In the genomic region with DNA sequence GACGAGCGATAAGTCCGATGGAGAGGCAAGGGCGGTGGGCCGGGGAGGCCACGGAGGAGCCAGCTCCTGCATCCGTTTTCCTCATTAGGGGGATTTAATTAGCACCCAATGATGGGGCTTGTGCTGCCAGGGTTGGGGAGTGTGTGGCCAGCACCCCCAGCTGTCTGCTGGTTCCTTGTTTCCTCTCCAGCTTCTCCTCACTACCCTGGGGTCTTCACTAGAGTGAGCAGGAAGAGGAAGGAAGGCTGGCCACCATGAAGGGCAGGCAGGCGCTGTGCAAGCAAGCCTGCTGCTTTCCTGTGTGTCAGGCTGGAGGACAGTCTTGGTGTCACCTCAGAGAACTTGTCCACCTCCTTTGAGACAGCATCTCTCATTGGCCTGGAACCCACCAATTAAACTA, we compare ENCODE assay signal across 23 mouse cellular contexts. TPM values are rescaled to one million over a fixed set of nuclear protein-coding genes. Genes with fewer than 3 reads are reported as not detected.
A peak's percentile ranks its signal among the peaks of the same experiment; 100 is the strongest.
DNase-seq lines count a peak whose midpoint lies in the region; ATAC-seq and TF ChIP-seq lines count a peak whose summit lies in the region.
"Had no signal": no experiment of that assay in that cellular context is flagged by ENCODE, and none has a peak within 500 bp of the region (broad histone marks: within the 10 kb centered on the region; RNA-seq: fewer than 3 reads in every experiment).

No protein-coding gene starts in this region.

- no peak for TF ChIP-seq CTCF in layer of hippocampus, adult 2 months (conservative IDR thresholded peaks at IDR 0.05)

- peak; percentile 68 for ATAC-seq in forebrain, embryonic 13.5 days
- peak; percentile 38 for ATAC-seq in hindbrain, embryonic 16.5 days

- peaks cover 9% of the 10 kb centered on the region for H3K9me3 ChIP-seq in forebrain, embryonic 13.5 days (replicated peaks)
- peaks cover 2% of the 10 kb centered on the region; the same call in 1 of the 2 replicates for H3K9me3 ChIP-seq in hindbrain, embryonic 16.5 days (ENCODE audit: control insufficient read depth, low read length)
- H3K9me3 ChIP-seq: embryonic facial prominence, embryonic 15.5 days had no signal

- DNase-seq in layer of hippocampus, adult 2 months (ENCODE audit: low spot score in 2 of 2) = no peak
- no peak for DNase-seq in layer of hippocampus, adult 11-12 months (ENCODE audit: low spot score)
- peak; percentile 13 for DNase-seq in 416B (ENCODE audit: low read depth)
- no peak for DNase-seq in lung, postnatal 36 days
- DNase-seq in Muller cell, postnatal 12 days (ENCODE audit: inconsistent ontology term) = no peak
- DNase-seq in urinary bladder, postnatal 4 days (ENCODE audit: low spot score in 2 of 2) = no peak
- DNase-seq: B cell, adult 2 months; cerebellum, adult 2 months; gastrocnemius, postnatal 25 days; heart, postnatal 4 days; kidney, adult 11 months; kidney, postnatal 10 days; liver, embryonic 13.5 days had no signal

- H3K27ac ChIP-seq in layer of hippocampus, adult 2 months = peak overlapping the region; percentile 93
- peak overlapping the region; percentile 6; the same call in 1 of the 2 replicates for H3K27ac ChIP-seq in forebrain, embryonic 13.5 days
- H3K27ac ChIP-seq in hindbrain, embryonic 16.5 days (ENCODE audit: low read depth, low read length) = no peak overlapping the region
- H3K27ac ChIP-seq: embryonic facial prominence, embryonic 15.5 days; heart, embryonic 13.5 days; liver, embryonic 13.5 days had no signal

- no peaks in the 10 kb centered on the region for H3K27me3 ChIP-seq in forebrain, embryonic 13.5 days
- H3K27me3 ChIP-seq in hindbrain, embryonic 16.5 days (replicated peaks; ENCODE audit: control insufficient read depth, insufficient read depth, low read length) = no peaks in the 10 kb centered on the region; the same call in 1 of the 2 replicates
- H3K27me3 ChIP-seq: liver, embryonic 13.5 days had no signal

- peaks cover 28% of the 10 kb centered on the region for H3K4me1 ChIP-seq in forebrain, embryonic 13.5 days
- peaks cover 16% of the 10 kb centered on the region for H3K4me1 ChIP-seq in hindbrain, embryonic 16.5 days (ENCODE audit: control insufficient read depth, insufficient read depth, low read depth, low read length)
- H3K4me1 ChIP-seq: embryonic facial prominence, embryonic 15.5 days; heart, embryonic 13.5 days; liver, embryonic 13.5 days had no signal

- 16% methylated on average over 8 of the region's 8 CpGs for WGBS in forebrain, embryonic 13.5 days
- WGBS in hindbrain, embryonic 16.5 days = 25% methylated on average over 8 of the region's 8 CpGs

- H3K4me2 ChIP-seq in forebrain, embryonic 13.5 days = peak overlapping the region; percentile 17
- H3K4me2 ChIP-seq in hindbrain, embryonic 16.5 days (ENCODE audit: low read length) = no peak overlapping the region
- H3K4me2 ChIP-seq: embryonic facial prominence, embryonic 15.5 days; heart, embryonic 13.5 days; liver, embryonic 13.5 days had no signal

- H3K36me3 ChIP-seq in forebrain, embryonic 13.5 days (ENCODE audit: poor library complexity, severe bottlenecking) = no peaks in the 10 kb centered on the region
- H3K36me3 ChIP-seq in hindbrain, embryonic 16.5 days (ENCODE audit: control insufficient read depth, insufficient read depth, low read length) = no peaks in the 10 kb centered on the region
- H3K36me3 ChIP-seq: embryonic facial prominence, embryonic 15.5 days; heart, embryonic 13.5 days; liver, embryonic 13.5 days had no signal

- no peak overlapping the region for H3K4me3 ChIP-seq in layer of hippocampus, adult 2 months
- no peak overlapping the region for H3K4me3 ChIP-seq in forebrain, embryonic 13.5 days
- H3K4me3 ChIP-seq in hindbrain, embryonic 16.5 days (ENCODE audit: low read length) = no peak overlapping the region
- H3K4me3 ChIP-seq: embryonic facial prominence, embryonic 15.5 days; heart, embryonic 13.5 days; liver, embryonic 13.5 days; megakaryocyte, embryonic 14.5 days had no signal

- H3K9ac ChIP-seq in forebrain, embryonic 13.5 days = no peak overlapping the region
- H3K9ac ChIP-seq in hindbrain, embryonic 16.5 days (ENCODE audit: low read depth, low read length) = no peak overlapping the region
- H3K9ac ChIP-seq: embryonic facial prominence, embryonic 15.5 days; heart, embryonic 13.5 days; liver, embryonic 13.5 days had no signal

RNA-seq across cellular contexts. Expression of gene 4931429L15Rik, which starts 2.9 kb away (rescaled TPM):
- not detected for total RNA-seq in layer of hippocampus, adult 2 months (2021)
- polyA plus RNA-seq in forebrain, embryonic 13.5 days (2015; fragmentation: Nextera tagmentation; extraction: Ambion mirVana) = not detected in 2 replicates
- polyA plus RNA-seq in hindbrain, embryonic 16.5 days (2015; fragmentation: Nextera tagmentation; extraction: Ambion mirVana) = not detected in 2 replicates
- total RNA-seq: adrenal gland, adult 18-20 months; gastrocnemius, postnatal 25 days; heart, postnatal 4 days; layer of hippocampus, postnatal 14 days; left cerebral cortex, postnatal 25 days had no signal
- polyA plus RNA-seq: cerebellum, adult 2 months; embryonic facial prominence, embryonic 15.5 days; heart, embryonic 13.5 days; liver, embryonic 13.5 days; lung, embryonic 16.5 days had no signal

RNA-seq across cellular contexts. Expression of gene Bud13, which starts 34.1 kb away (rescaled TPM):
- total RNA-seq in layer of hippocampus, adult 2 months (2021) = 10 to 100 TPM; 13.5 to 14.4 TPM
- 19.0 and 21.9 TPM in 2 replicates for polyA plus RNA-seq in forebrain, embryonic 13.5 days (2015; fragmentation: Nextera tagmentation; extraction: Ambion mirVana)
- polyA plus RNA-seq in hindbrain, embryonic 16.5 days (2015; fragmentation: Nextera tagmentation; extraction: Ambion mirVana) = 15.1 and 17.1 TPM in 2 replicates

RNA-seq across cellular contexts. Expression of gene Zpr1, which starts 44.0 kb away (rescaled TPM):
- 10 to 100 TPM; 34.4 to 41.1 TPM for total RNA-seq in layer of hippocampus, adult 2 months (2021)
- polyA plus RNA-seq in forebrain, embryonic 13.5 days (2015; fragmentation: Nextera tagmentation; extraction: Ambion mirVana) = 60.7 and 65.2 TPM in 2 replicates
- 57.8 TPM in 2 replicates for polyA plus RNA-seq in hindbrain, embryonic 16.5 days (2015; fragmentation: Nextera tagmentation; extraction: Ambion mirVana)

RNA-seq across cellular contexts. Expression of gene Apoa5, which starts 48.5 kb away (rescaled TPM):
- total RNA-seq in layer of hippocampus, adult 2 months (2021) = not detected
- not detected in 2 replicates for polyA plus RNA-seq in forebrain, embryonic 13.5 days (2015; fragmentation: Nextera tagmentation; extraction: Ambion mirVana)
- polyA plus RNA-seq in hindbrain, embryonic 16.5 days (2015; fragmentation: Nextera tagmentation; extraction: Ambion mirVana) = not detected in 2 replicates
- total RNA-seq: gastrocnemius, postnatal 25 days; heart, postnatal 4 days; layer of hippocampus, postnatal 14 days; left cerebral cortex, postnatal 25 days had no signal
- polyA plus RNA-seq: cerebellum, adult 2 months; embryonic facial prominence, embryonic 15.5 days; frontal cortex, adult 2 months; heart, embryonic 13.5 days; lung, embryonic 16.5 days had no signal
